Mouse (Mus musculus) midbrain, embryonic 13.5 days (tissue): ENCODE measurements around the gene Hist3h2ba. TPM values are rescaled to one million over a fixed set of nuclear protein-coding genes. Genes with fewer than 3 reads are reported as not detected.

Experiments used
- ATAC-seq: fragments of 200-750 bp; cut with Nextera tagmentation; 2 replicates; pipeline ENCODE4 v1.8.0; 2017; ENCODE audit warnings: mild to moderate bottlenecking, moderate TSS enrichment, moderate library complexity
- H3K27ac ChIP-seq: fragments of 300-500 bp; sonication (generic); 2 replicates; pipeline ENCODE4 v1.5.1; 2015; ENCODE audit warnings: inconsistent platforms, mild to moderate bottlenecking, moderate library complexity
- H3K27me3 ChIP-seq: fragments of 300-500 bp; sonication (generic); 2 replicates; pipeline ENCODE4 v1.6.1; 2015; ENCODE audit warnings: mild to moderate bottlenecking, inconsistent platforms
- H3K36me3 ChIP-seq: fragments of 300-500 bp; sonication (generic); 2 replicates; pipeline ENCODE4 v1.6.1; 2015; ENCODE audit warnings: mild to moderate bottlenecking, inconsistent platforms
- H3K4me1 ChIP-seq: fragments of 300-500 bp; sonication (generic); replicated peaks from 2 replicates; pipeline ENCODE4 v1.6.1; 2015; ENCODE audit warnings: inconsistent platforms
- H3K4me2 ChIP-seq: fragments of 300-500 bp; sonication (generic); replicated peaks from 2 replicates; pipeline ENCODE4 v1.6.1; 2015; ENCODE audit warnings: moderate library complexity, mild to moderate bottlenecking, inconsistent platforms
- H3K4me3 ChIP-seq: fragments of 300-500 bp; sonication (generic); replicated peaks from 2 replicates; pipeline ENCODE4 v1.5.1; 2015; ENCODE audit warnings: mild to moderate bottlenecking, inconsistent platforms
- H3K9ac ChIP-seq: fragments of 300-500 bp; sonication (generic); replicated peaks from 2 replicates; pipeline ENCODE4 v1.6.1; 2015; ENCODE audit warnings: mild to moderate bottlenecking, inconsistent platforms
- H3K9me3 ChIP-seq: fragments of 300-500 bp; sonication (generic); 2 replicates; pipeline ENCODE4 v1.6.1; 2016; ENCODE audit warnings: mild to moderate bottlenecking, inconsistent platforms
- WGBS: fragments of 180-500 bp; shearing (Covaris S2); methylation state at CpG from one replicate; pipeline ENCODE4 v1.1.7; 2015; 5-methylcytosine and 5-hydroxymethylcytosine counted together
- polyA plus RNA-seq: library from polyadenylated mRNA; unstranded; fragments of >200 nt; fragmentation: Nextera tagmentation; extraction: Ambion mirVana; gene quantifications from 2 replicates; pipeline ENCODE4 v1.2.1, GENCODE M21; 2015

The Hist3h2ba gene
- polyA plus RNA-seq, 1 experiment from 2014 or later = 402 TPM

DNA sequence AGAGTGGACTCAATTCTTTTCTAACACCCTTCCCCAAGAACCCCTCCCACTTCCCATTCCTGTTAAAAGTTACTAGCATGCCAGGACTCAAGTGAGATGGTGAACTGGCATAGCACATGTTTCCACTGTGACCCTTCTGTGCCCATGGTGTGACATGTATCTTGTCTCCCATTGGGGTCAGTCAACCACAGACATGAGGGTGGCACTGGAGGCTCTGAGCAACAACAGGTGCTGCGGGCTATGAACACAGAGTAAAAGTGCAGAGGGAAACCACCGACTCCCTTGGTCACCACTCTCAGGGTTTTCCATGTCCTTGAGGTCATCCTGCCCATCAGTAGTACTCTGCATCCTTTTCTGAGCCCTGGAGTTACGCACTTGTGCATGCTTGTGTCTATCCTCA is 23.1 kb downstream of the Hist3h2ba start:
- H3K9me3 ChIP-seq = no peaks in the 10 kb centered on the region
- no peak overlapping the region for H3K27ac ChIP-seq
- no peaks in the 10 kb centered on the region for H3K27me3 ChIP-seq
- no peak for ATAC-seq
- H3K4me2 ChIP-seq = no peak overlapping the region
- H3K9ac ChIP-seq = no peak overlapping the region
- peaks cover 17% of the 10 kb centered on the region for H3K4me1 ChIP-seq
- WGBS = 94% methylated on average over 3 of the region's 3 CpGs
- H3K4me3 ChIP-seq = no peak overlapping the region
- H3K36me3 ChIP-seq = peaks cover 43% of the 10 kb centered on the region

DNA sequence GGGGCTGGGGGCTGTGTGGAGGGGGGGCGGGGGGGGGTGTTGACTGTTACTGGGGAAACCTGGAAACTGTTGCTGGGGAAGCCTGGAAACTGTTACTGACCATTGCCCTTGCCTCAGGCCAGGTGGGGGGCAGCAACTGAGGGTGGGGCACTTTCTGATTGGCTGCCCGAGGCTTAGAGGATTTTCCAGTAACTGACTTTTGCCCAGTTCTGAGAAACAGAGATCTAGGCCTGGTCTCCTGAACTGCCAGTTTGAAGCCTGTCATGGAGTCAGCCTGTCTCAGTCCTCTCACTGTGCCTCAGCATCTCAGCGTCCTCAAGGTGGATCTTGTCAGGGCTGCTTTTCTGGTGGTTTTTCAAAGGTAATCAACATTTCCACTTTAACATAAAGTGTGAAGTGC is 25.7 kb downstream of the Hist3h2ba start:
- Histone ChIP-seq H3K36me3 (peaks cover 32% of the 10 kb centered on the region), H3K4me3 (no peak overlapping the region), H3K27ac (no peak overlapping the region), H3K4me1 (peaks cover 34% of the 10 kb centered on the region), H3K9me3 (no peaks in the 10 kb centered on the region), H3K4me2 (no peak overlapping the region), H3K9ac (no peak overlapping the region), H3K27me3 (no peaks in the 10 kb centered on the region)
- WGBS = 85% methylated on average over 3 of the region's 3 CpGs
- ATAC-seq = no peak

DNA sequence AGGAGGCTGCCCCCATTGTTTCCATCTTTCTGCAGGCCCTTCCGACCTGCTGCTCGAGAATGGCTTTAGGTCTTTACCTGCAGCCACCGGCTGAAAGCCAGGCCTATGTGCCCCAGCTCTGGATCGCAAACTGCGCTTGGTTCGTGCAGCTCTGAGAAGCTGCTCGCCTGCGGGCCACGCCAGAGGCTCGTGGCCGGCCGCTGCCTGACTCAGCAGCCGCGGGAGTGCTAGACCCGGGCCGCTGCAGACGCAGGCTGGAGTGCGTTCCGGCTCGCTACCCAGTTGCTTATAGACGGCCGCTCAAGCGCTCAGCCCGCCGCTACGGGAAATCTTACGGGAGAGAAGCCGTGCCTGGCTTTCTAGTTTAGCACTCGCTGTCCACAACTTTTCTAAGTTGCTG is 28.4 kb downstream of the Hist3h2ba start:
- peak overlapping the region; percentile 100 for H3K4me2 ChIP-seq
- no peaks in the 10 kb centered on the region for H3K27me3 ChIP-seq
- ATAC-seq = no peak
- H3K4me3 ChIP-seq = peak overlapping the region; percentile 99
- under 1% methylated on average over 29 of the region's 29 CpGs for WGBS
- H3K9ac ChIP-seq = peak overlapping the region; percentile 97
- H3K36me3 ChIP-seq = peaks cover 11% of the 10 kb centered on the region
- peaks cover 58% of the 10 kb centered on the region for H3K4me1 ChIP-seq
- peak overlapping the region; percentile 62 for H3K27ac ChIP-seq
- H3K9me3 ChIP-seq = no peaks in the 10 kb centered on the region

DNA sequence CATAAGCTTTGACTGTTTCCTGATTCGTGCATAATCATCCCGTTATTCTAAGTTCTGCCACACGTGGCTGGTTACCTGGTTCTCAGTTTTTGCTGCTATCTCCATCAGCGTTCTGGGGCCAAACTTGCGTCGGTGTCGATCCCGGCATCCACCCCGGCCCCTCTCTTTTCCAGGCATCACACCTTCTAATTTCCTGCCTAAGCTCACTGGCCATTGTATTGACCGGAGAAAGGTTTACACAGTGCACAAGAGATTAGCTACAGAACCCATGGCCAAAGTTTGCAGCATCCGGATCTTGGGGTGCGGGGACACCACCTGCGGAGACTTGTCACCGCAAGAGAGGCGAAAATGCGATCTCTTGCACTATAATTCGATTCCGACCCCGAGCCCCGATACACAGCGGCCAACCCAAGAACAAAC is 28.9 kb downstream of the Hist3h2ba start:
- H3K4me1 ChIP-seq = peaks cover 58% of the 10 kb centered on the region
- peaks cover 13% of the 10 kb centered on the region for H3K36me3 ChIP-seq
- H3K9me3 ChIP-seq = no peaks in the 10 kb centered on the region
- peak overlapping the region; percentile 100 for H3K4me2 ChIP-seq
- peak overlapping the region; percentile 99 for H3K4me3 ChIP-seq
- peak; percentile 35; the same call in 1 of the 2 replicates for ATAC-seq
- peak overlapping the region; percentile 62 for H3K27ac ChIP-seq
- under 1% methylated on average over 21 of the region's 21 CpGs for WGBS
- no peaks in the 10 kb centered on the region for H3K27me3 ChIP-seq
- peak overlapping the region; percentile 97 for H3K9ac ChIP-seq

GRCm38 (mm10) chr11:58978027-58978705 is 29.4 kb downstream of the Hist3h2ba start, which contains the start of gene Trim11:
Gene Trim11 (plus strand): TSS chr11:58978093.
- H3K36me3 ChIP-seq = peaks cover 18% of the 10 kb centered on the region
- WGBS = under 1% methylated on average over 64 of the region's 64 CpGs
- H3K27ac ChIP-seq = peak within 1 kb of the TSS; percentile 62
- peaks cover 58% of the 10 kb centered on the region for H3K4me1 ChIP-seq
- H3K4me2 ChIP-seq = peak within 1 kb of the TSS; percentile 100
- no peaks in the 10 kb centered on the region for H3K9me3 ChIP-seq
- ATAC-seq = peak; percentile 90
- no peaks in the 10 kb centered on the region for H3K27me3 ChIP-seq
- H3K9ac ChIP-seq = peak within 1 kb of the TSS; percentile 97
- H3K4me3 ChIP-seq = peak within 1 kb of the TSS; percentile 99

GRCm38 (mm10) chr11:58978706-58979030 is 29.9 kb downstream of the Hist3h2ba start:
- no peak for ATAC-seq
- Histone ChIP-seq H3K4me3 (peak overlapping the region; percentile 99), H3K4me2 (peak overlapping the region; percentile 100), H3K36me3 (peaks cover 20% of the 10 kb centered on the region), H3K27ac (no peak overlapping the region; the same call in 1 of the 2 replicates), H3K9ac (peak overlapping the region; percentile 97), H3K4me1 (peaks cover 58% of the 10 kb centered on the region), H3K9me3 (no peaks in the 10 kb centered on the region), H3K27me3 (no peaks in the 10 kb centered on the region)
- 4% methylated on average over 5 of the region's 5 CpGs for WGBS

GRCm38 (mm10) chr11:58979183-58979582 is 30.5 kb downstream of the Hist3h2ba start:
- H3K27me3 ChIP-seq = no peaks in the 10 kb centered on the region
- H3K4me1 ChIP-seq = peaks cover 58% of the 10 kb centered on the region
- ATAC-seq = no peak

DNA sequence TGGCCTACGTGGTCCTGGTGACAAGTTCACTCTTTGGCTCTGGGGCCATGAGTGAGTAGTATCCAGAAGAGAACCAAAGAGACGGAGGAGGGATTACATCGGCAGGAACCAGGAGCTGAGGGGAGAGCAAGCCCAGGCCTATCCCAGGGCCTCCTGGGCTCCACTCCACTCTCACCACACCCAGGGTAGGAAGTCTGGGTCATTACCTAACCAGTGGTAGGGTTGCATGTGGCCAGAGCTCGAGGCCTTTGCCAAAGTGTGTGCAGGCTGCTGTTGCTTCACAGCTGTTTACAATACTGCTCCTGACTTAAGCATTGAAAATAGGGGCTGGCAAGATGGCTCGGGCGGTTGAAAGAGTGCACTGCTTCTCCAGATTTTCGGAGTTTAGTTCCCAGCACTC is 30.9 kb downstream of the Hist3h2ba start:
- Histone ChIP-seq H3K9me3 (no peaks in the 10 kb centered on the region), H3K4me1 (peaks cover 54% of the 10 kb centered on the region), H3K4me3 (peak overlapping the region; percentile 99), H3K27ac (no peak overlapping the region), H3K4me2 (peak overlapping the region; percentile 100), H3K9ac (peak overlapping the region; percentile 97), H3K27me3 (no peaks in the 10 kb centered on the region), H3K36me3 (peaks cover 26% of the 10 kb centered on the region)
- WGBS = 83% methylated on average over 7 of the region's 7 CpGs
- ATAC-seq = no peak

More at GRCm38 (mm10) chr11:58979183-58979582, 30.5 kb downstream of the Hist3h2ba start:
- H3K9ac ChIP-seq = peak overlapping the region; percentile 97
- H3K9me3 ChIP-seq = no peaks in the 10 kb centered on the region
- H3K4me3 ChIP-seq = peak overlapping the region; percentile 99
- peak overlapping the region; percentile 100 for H3K4me2 ChIP-seq
- 89% methylated on average over 3 of the region's 3 CpGs for WGBS
- peaks cover 25% of the 10 kb centered on the region for H3K36me3 ChIP-seq
- no peak overlapping the region for H3K27ac ChIP-seq

- peaks cover 50% of the 10 kb centered on the region for H3K4me1 ChIP-seq
- H3K36me3 ChIP-seq = peaks cover 33% of the 10 kb centered on the region
- WGBS = 73% methylated on average over 5 of the region's 5 CpGs
- H3K4me2 ChIP-seq = peak overlapping the region; percentile 100
- H3K9me3 ChIP-seq = no peaks in the 10 kb centered on the region
- H3K27me3 ChIP-seq = no peaks in the 10 kb centered on the region
- no peak for ATAC-seq
- peak overlapping the region; percentile 99; the same call in 1 of the 2 replicates for H3K4me3 ChIP-seq
- H3K27ac ChIP-seq = no peak overlapping the region
- H3K9ac ChIP-seq = 0 out of 2 replicates have a peak overlapping the region, but pooled peaks have one; percentile 25
Observed at GRCm38 (mm10) chr11:58980381-58980990, 31.8 kb downstream of the Hist3h2ba start.

- Histone ChIP-seq H3K36me3 (peaks cover 46% of the 10 kb centered on the region), H3K27ac (no peak overlapping the region), H3K9me3 (no peaks in the 10 kb centered on the region), H3K27me3 (no peaks in the 10 kb centered on the region), H3K4me3 (no peak overlapping the region), H3K4me2 (no peak overlapping the region), H3K9ac (0 out of 2 replicates have a peak overlapping the region, but pooled peaks have one; percentile 3), H3K4me1 (peaks cover 41% of the 10 kb centered on the region)
- ATAC-seq = no peak
- WGBS = 46% methylated on average over 14 of the region's 14 CpGs
Observed at GRCm38 (mm10) chr11:58981541-58982447, 33.1 kb downstream of the Hist3h2ba start.

- Histone ChIP-seq H3K27ac (no peak overlapping the region), H3K9ac (no peak overlapping the region), H3K27me3 (no peaks in the 10 kb centered on the region), H3K36me3 (peaks cover 54% of the 10 kb centered on the region), H3K4me1 (peaks cover 36% of the 10 kb centered on the region), H3K4me2 (no peak overlapping the region), H3K4me3 (no peak overlapping the region), H3K9me3 (no peaks in the 10 kb centered on the region)
- ATAC-seq = no peak
- whole genome bisulfite sequencing = 91% methylated on average over 18 of the region's 18 CpGs
Observed at GRCm38 (mm10) chr11:58982471-58983097, 33.9 kb downstream of the Hist3h2ba start.
